Mouse (Mus musculus): ENCODE measurements around the gene Cass4.

The Cass4 gene

GRCm38 (mm10) chr2:172390341-172390740 is 3.3 kb upstream of the Cass4 start:
- no peak for DNase-seq (ENCODE audit: low spot score)

GRCm38 (mm10) chr2:172392041-172392521 is 1.5 kb upstream of the Cass4 start:
- no peak for DNase-seq (ENCODE audit: low spot score)

- DNase-seq (ENCODE audit: low spot score) = no peak
Observed at GRCm38 (mm10) chr2:172394052-172394392, 428 bp downstream of the Cass4 start.

- DNase-seq (ENCODE audit: low spot score) = no peak
Observed at GRCm38 (mm10) chr2:172394671-172395070, 1.1 kb downstream of the Cass4 start.

GRCm38 (mm10) chr2:172395961-172396360 is 2.4 kb downstream of the Cass4 start:
- DNase-seq (ENCODE audit: low spot score) = no peak

GRCm38 (mm10) chr2:172399901-172400300 is 6.3 kb downstream of the Cass4 start:
- no peak for DNase-seq (ENCODE audit: low spot score)

- no peak for DNase-seq (ENCODE audit: low spot score)
Observed at GRCm38 (mm10) chr2:172401116-172401825, 7.7 kb downstream of the Cass4 start.

- no peak for DNase-seq (ENCODE audit: low spot score)
Observed at GRCm38 (mm10) chr2:172404239-172404638, 10.6 kb downstream of the Cass4 start.

- no peak for DNase-seq (ENCODE audit: low spot score)
Observed at GRCm38 (mm10) chr2:172405011-172405410, 11.4 kb downstream of the Cass4 start.

GRCm38 (mm10) chr2:172406173-172406572 is 12.6 kb downstream of the Cass4 start:
- no peak for DNase-seq (ENCODE audit: low spot score)

GRCm38 (mm10) chr2:172407499-172407898 is 13.9 kb downstream of the Cass4 start:
- no peak for DNase-seq (ENCODE audit: low spot score)

GRCm38 (mm10) chr2:172410686-172411085 is 17.1 kb downstream of the Cass4 start:
- no peak for DNase-seq (ENCODE audit: low spot score)

- no peak for DNase-seq (ENCODE audit: low spot score)
Observed at GRCm38 (mm10) chr2:172411091-172411490, 17.5 kb downstream of the Cass4 start.

- no peak for DNase-seq (ENCODE audit: low spot score)
Observed at GRCm38 (mm10) chr2:172412454-172412853, 18.9 kb downstream of the Cass4 start.

- no peak for DNase-seq (ENCODE audit: low spot score)
Observed at GRCm38 (mm10) chr2:172413273-172413672, 19.7 kb downstream of the Cass4 start.

GRCm38 (mm10) chr2:172413894-172414293 is 20.3 kb downstream of the Cass4 start:
- no peak for DNase-seq (ENCODE audit: low spot score)

GRCm38 (mm10) chr2:172416218-172416617 is 22.6 kb downstream of the Cass4 start:
- DNase-seq (ENCODE audit: low spot score) = no peak

- no peak for DNase-seq (ENCODE audit: low spot score)
Observed at GRCm38 (mm10) chr2:172416876-172417275, 23.3 kb downstream of the Cass4 start.

GRCm38 (mm10) chr2:172418208-172418607 is 24.6 kb downstream of the Cass4 start:
- DNase-seq (ENCODE audit: low spot score) = no peak

- DNase-seq (ENCODE audit: low spot score) = no peak
Observed at GRCm38 (mm10) chr2:172430609-172431008, 37.0 kb downstream of the Cass4 start.

GRCm38 (mm10) chr2:172433746-172434145 is 40.2 kb downstream of the Cass4 start:
- no peak for DNase-seq (ENCODE audit: low spot score)

GRCm38 (mm10) chr2:172437371-172437952 is 43.9 kb downstream of the Cass4 start:
- DNase-seq (ENCODE audit: low spot score) = no peak

- DNase-seq (ENCODE audit: low spot score) = peak; percentile 97
Observed at GRCm38 (mm10) chr2:172439843-172440639, 46.4 kb downstream of the Cass4 start, which contains the start of gene Rtf2. TSS of gene Rtf2 (plus strand) at chr2:172440556.

Data from urinary bladder, postnatal 10 days (tissue).